Comparison of ENCODE assay signal across 29 mouse cellular contexts in genomic region chr16:9625652-9626444, GRCm38 (mm10).
DNase-seq lines count a peak whose midpoint lies in the region; ATAC-seq lines count a peak whose summit lies in the region.
"Had no signal": no experiment of that assay in that cellular context is flagged by ENCODE, and none has a peak within 500 bp of the region (broad histone marks: within the 10 kb centered on the region; RNA-seq: fewer than 3 reads in every experiment).

No protein-coding gene starts in this region.

- no peaks in the 10 kb centered on the region for H3K36me3 ChIP-seq in forebrain, embryonic 16.5 days (ENCODE audit: control insufficient read depth, insufficient read depth)
- H3K36me3 ChIP-seq in hindbrain, embryonic 16.5 days (ENCODE audit: control insufficient read depth, insufficient read depth, low read length) = no peaks in the 10 kb centered on the region
- H3K36me3 ChIP-seq: embryonic facial prominence, embryonic 13.5 days; heart, embryonic 13.5 days; limb, embryonic 13.5 days; liver, embryonic 12.5 days; stomach, embryonic 15.5 days had no signal

- no peak overlapping the region for H3K4me2 ChIP-seq in forebrain, embryonic 16.5 days (ENCODE audit: low read length)
- no peak overlapping the region for H3K4me2 ChIP-seq in hindbrain, embryonic 16.5 days (ENCODE audit: low read length)
- H3K4me2 ChIP-seq: embryonic facial prominence, embryonic 13.5 days; forebrain, embryonic 13.5 days; heart, embryonic 13.5 days; limb, embryonic 13.5 days; liver, embryonic 12.5 days; stomach, embryonic 15.5 days had no signal

- no peaks in the 10 kb centered on the region for H3K27me3 ChIP-seq in forebrain, embryonic 16.5 days (replicated peaks; ENCODE audit: control insufficient read depth, insufficient read depth, low read length)
- H3K27me3 ChIP-seq in hindbrain, embryonic 16.5 days (replicated peaks; ENCODE audit: control insufficient read depth, insufficient read depth, low read length) = no peaks in the 10 kb centered on the region
- H3K27me3 ChIP-seq: embryonic facial prominence, embryonic 13.5 days; forebrain, embryonic 13.5 days; heart, embryonic 13.5 days; limb, embryonic 13.5 days; liver, embryonic 12.5 days; megakaryocyte, embryonic 14.5 days; stomach, embryonic 15.5 days had no signal

- H3K4me1 ChIP-seq in forebrain, embryonic 16.5 days (replicated peaks; ENCODE audit: control insufficient read depth, insufficient read depth, low read length) = no peaks in the 10 kb centered on the region
- no peaks in the 10 kb centered on the region for H3K4me1 ChIP-seq in hindbrain, embryonic 16.5 days (ENCODE audit: control insufficient read depth, insufficient read depth, low read depth, low read length)
- H3K4me1 ChIP-seq: embryonic facial prominence, embryonic 13.5 days; forebrain, embryonic 13.5 days; heart, embryonic 13.5 days; limb, embryonic 13.5 days; liver, embryonic 12.5 days; megakaryocyte, embryonic 14.5 days; stomach, embryonic 15.5 days had no signal

- ATAC-seq in forebrain, embryonic 16.5 days = no peak
- ATAC-seq in hindbrain, embryonic 16.5 days = no peak
- ATAC-seq: forebrain, embryonic 13.5 days; intestine, postnatal 0 days; liver, embryonic 12.5 days had no signal

- H3K27ac ChIP-seq in forebrain, embryonic 16.5 days (ENCODE audit: low read length) = no peak overlapping the region
- H3K27ac ChIP-seq in hindbrain, embryonic 16.5 days (ENCODE audit: low read depth, low read length) = no peak overlapping the region
- H3K27ac ChIP-seq: embryonic facial prominence, embryonic 13.5 days; forebrain, embryonic 13.5 days; heart, embryonic 13.5 days; limb, embryonic 13.5 days; liver, embryonic 12.5 days; stomach, embryonic 15.5 days had no signal

- no peak overlapping the region for H3K4me3 ChIP-seq in forebrain, embryonic 16.5 days (replicated peaks; ENCODE audit: low read length)
- H3K4me3 ChIP-seq in hindbrain, embryonic 16.5 days (ENCODE audit: low read length) = no peak overlapping the region
- H3K4me3 ChIP-seq: embryonic facial prominence, embryonic 13.5 days; erythroblast, embryonic 14.5 days; forebrain, embryonic 13.5 days; heart, embryonic 13.5 days; limb, embryonic 13.5 days; liver, embryonic 12.5 days; megakaryocyte, embryonic 14.5 days; stomach, embryonic 15.5 days had no signal

- no peaks in the 10 kb centered on the region for H3K9me3 ChIP-seq in forebrain, embryonic 16.5 days (ENCODE audit: control insufficient read depth, low read length)
- no peaks in the 10 kb centered on the region for H3K9me3 ChIP-seq in hindbrain, embryonic 16.5 days (ENCODE audit: control insufficient read depth, low read length)
- H3K9me3 ChIP-seq: embryonic facial prominence, embryonic 13.5 days; forebrain, embryonic 13.5 days; heart, embryonic 13.5 days; limb, embryonic 13.5 days; liver, embryonic 12.5 days; stomach, embryonic 15.5 days had no signal

- intact Hi-C loops in left cerebral cortex, postnatal 25 days (cut with DNase I) = no loop called here

- 88% methylated on average over 10 of the region's 10 CpGs for WGBS in forebrain, embryonic 16.5 days
- WGBS in hindbrain, embryonic 16.5 days = 84% methylated on average over 10 of the region's 10 CpGs

- no peak overlapping the region for H3K9ac ChIP-seq in forebrain, embryonic 16.5 days (replicated peaks; ENCODE audit: low read depth, low read length)
- no peak overlapping the region for H3K9ac ChIP-seq in hindbrain, embryonic 16.5 days (ENCODE audit: low read depth, low read length)
- H3K9ac ChIP-seq: embryonic facial prominence, embryonic 13.5 days; forebrain, embryonic 13.5 days; heart, embryonic 13.5 days; limb, embryonic 13.5 days; liver, embryonic 12.5 days; stomach, embryonic 15.5 days had no signal

- peak; percentile 28 for DNase-seq in cerebellum, adult 9-10 months
- DNase-seq in cerebellum, adult 11 months = no peak
- DNase-seq in right cerebral cortex, adult 18-20 months = peak; percentile 76
- DNase-seq in right cerebral cortex, postnatal 25 days = no peak
- DNase-seq in left cerebral cortex, postnatal 25 days (ENCODE audit: low spot score in 2 of 2) = peak; percentile 56 to 86
- peak; percentile 55 to 56 for DNase-seq in right cerebral cortex, postnatal 36 days (ENCODE audit: low spot score in 2 of 2)
- DNase-seq: adrenal gland, postnatal 25 days; cerebellum, adult 11-12 months; cerebellum, postnatal 25 days; embryo, embryonic 11 days; gastrocnemius, postnatal 14 days; heart, adult 18-20 months; heart, postnatal 14 days; kidney, postnatal 4 days; lung, adult 2 months; midbrain, embryonic 14.5 days; thymus, adult 18-20 months; thymus, postnatal 4 days had no signal

Comparison
In these comparisons a context has a peak if more than half of its experiments do, and no peak if none do; other contexts are left out.
1. DNase-seq: peak in cerebellum, adult 9-10 months (single experiment), right cerebral cortex, adult 18-20 months (single experiment), left cerebral cortex, postnatal 25 days (2 of 2) and right cerebral cortex, postnatal 36 days (2 of 2); none in cerebellum, adult 11 months (single experiment) and right cerebral cortex, postnatal 25 days (single experiment).